Mouse (Mus musculus) brain, embryonic 14.5 days (tissue): ENCODE measurements around the gene Sgk1.

Source experiments
- CTCF ChIP-seq: fragments of 200-500 bp; IDR thresholded peaks from 2 replicates; pipeline ENCODE4 v1.5.1; 2012; ENCODE audit warnings: inconsistent platforms, mild to moderate bottlenecking, moderate library complexity, borderline replicate concordance; ENCODE audit not compliant: insufficient read depth, insufficient read length; ENCODE audit errors: extremely low read depth
- POLR2A ChIP-seq: fragments of 200-500 bp; IDR thresholded peaks from 2 replicates; pipeline ENCODE4 v1.6.1; 2012; ENCODE audit warnings: mild to moderate bottlenecking, inconsistent platforms, borderline replicate concordance; ENCODE audit not compliant: poor library complexity, insufficient read depth, insufficient read length, severe bottlenecking; ENCODE audit errors: extremely low read depth

DNA sequence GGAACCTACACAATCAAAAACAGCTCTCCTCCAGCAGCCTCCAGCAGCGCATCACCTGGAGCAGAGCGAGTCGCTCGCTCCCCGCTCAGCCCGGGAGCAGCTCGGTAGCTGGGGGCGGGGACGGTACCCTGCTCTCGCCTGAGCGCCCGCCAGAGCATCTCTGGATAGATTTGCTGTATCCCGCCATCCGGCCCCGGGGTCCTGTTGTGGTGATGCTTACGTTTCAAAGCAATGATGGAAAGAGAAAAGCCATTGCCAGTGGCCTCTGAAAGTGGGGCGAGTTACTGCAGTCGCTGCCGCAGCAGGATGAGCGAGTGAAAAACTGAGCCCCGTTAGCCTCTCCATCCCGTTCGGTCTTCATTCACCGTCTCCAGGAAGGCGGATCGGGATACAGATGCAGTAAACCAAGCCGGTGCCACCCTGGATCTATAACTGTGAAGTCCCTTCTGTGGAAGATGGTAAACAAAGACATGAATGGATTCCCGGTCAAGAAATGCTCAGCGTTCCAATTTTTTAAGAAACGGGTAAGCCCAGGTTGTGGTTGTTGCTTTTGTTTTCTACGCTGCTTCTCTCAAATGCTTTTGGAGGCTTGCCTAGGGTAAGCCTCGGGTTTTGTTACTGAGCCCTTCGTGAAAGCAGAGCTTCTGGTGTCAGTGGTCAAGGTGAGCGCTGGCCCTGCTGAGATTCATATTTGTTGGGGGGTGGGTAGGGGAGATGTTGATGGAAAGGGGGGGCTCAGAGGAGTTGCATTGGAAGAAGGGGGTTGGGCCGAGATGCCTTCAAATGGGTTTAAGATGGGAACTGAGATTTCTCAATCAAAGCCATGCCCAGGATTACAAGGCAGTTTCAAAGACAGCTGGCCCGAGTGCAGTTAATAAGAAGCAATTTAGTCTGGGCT, at the start of gene Sgk1:
- TF ChIP-seq POLR2A = no peak
- no peak for TF ChIP-seq CTCF
